ENCODE assay signal across 8 mouse cellular contexts in the genomic region with DNA sequence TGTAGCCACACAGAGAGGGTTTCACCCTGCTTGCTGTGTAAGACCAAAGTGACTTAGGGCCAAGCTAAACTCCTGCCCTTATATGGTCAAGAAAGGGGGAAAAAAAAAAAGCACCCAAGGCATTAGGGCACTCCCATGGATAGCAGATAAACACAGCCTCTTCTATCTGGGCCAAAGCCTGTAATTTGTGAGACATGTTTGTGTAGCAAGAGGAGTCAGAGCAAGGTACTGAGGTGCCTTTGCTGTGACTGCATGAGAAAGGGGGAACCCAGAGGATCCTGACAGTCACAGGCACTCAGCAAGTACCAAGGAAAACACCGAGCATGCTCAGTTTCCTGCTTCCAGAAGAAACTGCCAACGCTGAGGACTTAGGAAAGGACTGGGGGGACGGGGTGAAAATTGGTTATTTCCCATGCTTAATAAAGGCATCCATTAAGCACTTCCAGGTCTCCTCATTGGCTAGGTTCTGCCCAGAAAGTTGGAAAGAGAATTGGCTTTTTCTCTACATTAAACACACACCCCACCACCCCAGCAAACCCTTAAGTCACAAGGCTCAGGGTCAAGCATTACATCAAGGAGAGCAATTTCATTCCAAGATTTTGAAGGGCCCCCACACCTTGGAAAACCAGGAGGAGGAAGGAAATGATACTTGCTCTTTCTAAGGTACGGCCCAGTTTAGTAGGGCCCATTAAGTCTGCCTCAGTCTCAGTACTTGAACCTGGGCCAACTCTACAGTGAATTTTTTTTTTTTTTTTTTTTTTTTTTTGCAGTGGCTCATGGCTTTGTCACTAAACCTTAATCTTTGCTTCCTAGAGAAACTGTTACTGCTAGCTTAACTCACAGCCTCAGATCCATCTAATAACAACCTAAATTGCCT. TPM values are rescaled to one million over a fixed set of nuclear protein-coding genes. Genes with fewer than 3 reads are reported as not detected.
DNase-seq lines count a peak whose midpoint lies in the region; ATAC-seq and TF ChIP-seq lines count a peak whose summit lies in the region.

No protein-coding gene starts in this region.

- 0 out of 2 replicates have a peak, but pooled peaks cover 2% of the 10 kb centered on the region for H3K79me2 ChIP-seq in heart, adult 2 months (replicated peaks; ENCODE audit: control insufficient read depth, insufficient read depth, low read length)

- H3K9ac ChIP-seq in heart, adult 2 months (ENCODE audit: low read depth, low read length), result peak overlapping the region; percentile 19
- no peak overlapping the region for H3K9ac ChIP-seq in embryonic facial prominence, embryonic 12.5 days
- peak overlapping the region; percentile 47 for H3K9ac ChIP-seq in intestine, postnatal 0 days (ENCODE audit: low read depth, low read length)

- ATAC-seq in embryonic facial prominence, embryonic 12.5 days (ENCODE audit: insufficient number of reproducible peaks, insufficient read depth, low FRiP score, low TSS enrichment), result no peak
- ATAC-seq in intestine, postnatal 0 days, result peak; percentile 34

- WGBS in heart, adult 2 months, result 7% methylated on average over 4 of the region's 4 CpGs
- WGBS in embryonic facial prominence, embryonic 12.5 days, result 33% methylated on average over 4 of the region's 4 CpGs
- 5% methylated on average over 4 of the region's 4 CpGs for WGBS in intestine, postnatal 0 days
- WGBS in midbrain, embryonic 10.5 days, result 69% methylated on average over 4 of the region's 4 CpGs

- peak overlapping the region; percentile 68 for H3K4me2 ChIP-seq in embryonic facial prominence, embryonic 12.5 days (replicated peaks)
- peak overlapping the region; percentile 81 for H3K4me2 ChIP-seq in intestine, postnatal 0 days (replicated peaks; ENCODE audit: low read depth)

- H3K27ac ChIP-seq in heart, adult 2 months, result peak overlapping the region; percentile 77
- H3K27ac ChIP-seq in embryonic facial prominence, embryonic 12.5 days, result no peak overlapping the region
- peak overlapping the region; percentile 86 for H3K27ac ChIP-seq in intestine, postnatal 0 days (ENCODE audit: low read depth, low read length)
- peak overlapping the region; percentile 14; the same call in 1 of the 2 replicates for H3K27ac ChIP-seq in midbrain, embryonic 10.5 days (replicated peaks)

- no peaks in the 10 kb centered on the region for H3K27me3 ChIP-seq in heart, adult 2 months (ENCODE audit: control insufficient read depth, insufficient read depth, low read length)
- H3K27me3 ChIP-seq in embryonic facial prominence, embryonic 12.5 days, result no peaks in the 10 kb centered on the region
- H3K27me3 ChIP-seq in intestine, postnatal 0 days (replicated peaks; ENCODE audit: control insufficient read depth, insufficient read depth, low read length), result no peaks in the 10 kb centered on the region
- peaks cover 10% of the 10 kb centered on the region for H3K27me3 ChIP-seq in midbrain, embryonic 10.5 days (ENCODE audit: low read depth, poor library complexity, severe bottlenecking)

- peak in 1 of 2 experiments; percentile 49 for DNase-seq in heart, adult 2 months
- DNase-seq in heart, postnatal 25 days (ENCODE audit: low spot score), result no peak
- no peak for DNase-seq in midbrain, embryonic 10.5 days (ENCODE audit: low spot score)
- DNase-seq in adrenal gland, postnatal 25 days, result no peak
- no peak for DNase-seq in embryo, embryonic 10 days (ENCODE audit: low spot score)
- DNase-seq in gastrocnemius, postnatal 14 days, result no peak

- TF ChIP-seq CTCF in heart, adult 2 months (IDR thresholded peaks at IDR 0.05), result no peak
- no peak for TF ChIP-seq CTCF in intestine, postnatal 0 days (IDR thresholded peaks at IDR 0.05; ENCODE audit: low read depth)

- no peaks in the 10 kb centered on the region for H3K9me3 ChIP-seq in embryonic facial prominence, embryonic 12.5 days
- no peaks in the 10 kb centered on the region for H3K9me3 ChIP-seq in intestine, postnatal 0 days (ENCODE audit: control insufficient read depth)
- no peaks in the 10 kb centered on the region for H3K9me3 ChIP-seq in midbrain, embryonic 10.5 days (replicated peaks)

- intact Hi-C loops in heart, adult 2 months (cut with DNase I), result loop anchor here (5.0 kb wide), 2 partner anchors 171 to 231 kb away; no protein-coding TSS in a partner anchor
- intact Hi-C loops in heart, postnatal 25 days (cut with DNase I), result no loop called here
- intact Hi-C loops in gastrocnemius, postnatal 14 days (cut with DNase I; ENCODE audit: low total_unique reads), result loop anchor here (5.0 kb wide), 1 partner anchor 39 kb away; no protein-coding TSS in a partner anchor

- peaks cover 32% of the 10 kb centered on the region for H3K4me1 ChIP-seq in heart, adult 2 months (ENCODE audit: control insufficient read depth, insufficient read depth, low read length)
- peaks cover 61% of the 10 kb centered on the region for H3K4me1 ChIP-seq in embryonic facial prominence, embryonic 12.5 days
- H3K4me1 ChIP-seq in intestine, postnatal 0 days (replicated peaks; ENCODE audit: control insufficient read depth, insufficient read depth, low read length), result peaks cover 13% of the 10 kb centered on the region
- peaks cover 57% of the 10 kb centered on the region for H3K4me1 ChIP-seq in midbrain, embryonic 10.5 days

- TF ChIP-seq EP300 in heart, adult 2 months (IDR thresholded peaks at IDR 0.05; ENCODE audit: insufficient read depth, low read depth, low read length), result no peak

- H3K36me3 ChIP-seq in heart, adult 2 months (ENCODE audit: control insufficient read depth, insufficient read depth, low read length), result peaks cover 64% of the 10 kb centered on the region
- peaks cover 16% of the 10 kb centered on the region for H3K36me3 ChIP-seq in embryonic facial prominence, embryonic 12.5 days
- H3K36me3 ChIP-seq in intestine, postnatal 0 days (ENCODE audit: control insufficient read depth, insufficient read depth), result peaks cover 2% of the 10 kb centered on the region
- H3K36me3 ChIP-seq in midbrain, embryonic 10.5 days, result peaks cover 12% of the 10 kb centered on the region

- peak overlapping the region; percentile 86 for H3K4me3 ChIP-seq in heart, adult 2 months
- H3K4me3 ChIP-seq in embryonic facial prominence, embryonic 12.5 days, result peak overlapping the region; percentile 77
- H3K4me3 ChIP-seq in intestine, postnatal 0 days (ENCODE audit: low read depth, low read length), result peak overlapping the region; percentile 81
- 0 out of 2 replicates have a peak overlapping the region, but pooled peaks have one; percentile 2 for H3K4me3 ChIP-seq in midbrain, embryonic 10.5 days

- TF ChIP-seq POLR2A in heart, adult 2 months (IDR thresholded peaks at IDR 0.05; ENCODE audit: insufficient read depth, low read depth, low read length), result 0 out of 2 replicates have a peak, but pooled peaks have one; percentile 41

RNA-seq across cellular contexts. Expression of gene Tpm1, which starts 8.0 kb away (rescaled TPM):
- total RNA-seq in heart, adult 2 months (2021), result over 10,000 TPM in 1 of 2 experiments, 1,000 to 10,000 TPM in 1; 9,950 to 10,380 TPM
- 5,659 and 10,700 TPM in 2 replicates for polyA plus RNA-seq in heart, adult 2 months (2012; rRNA removed)
- total RNA-seq in heart, postnatal 25 days (2021), result over 10,000 TPM; 12,975 to 13,062 TPM
- polyA plus RNA-seq in embryonic facial prominence, embryonic 12.5 days (2016; fragmentation: Nextera tagmentation; extraction: Ambion mirVana), result 673 and 801 TPM in 2 replicates
- polyA plus RNA-seq in intestine, postnatal 0 days (2015; fragmentation: Nextera tagmentation; extraction: Ambion mirVana), result 1,318 and 1,424 TPM in 2 replicates
- polyA plus RNA-seq in midbrain, embryonic 10.5 days (2016; fragmentation: Nextera tagmentation; extraction: Ambion mirVana), result 263 and 275 TPM in 2 replicates
- 166 and 180 TPM in 2 replicates for total RNA-seq in adrenal gland, postnatal 25 days (2021)
- over 10,000 TPM; 23,393 to 24,139 TPM for total RNA-seq in gastrocnemius, postnatal 14 days (2021)

Comparison
In these comparisons a context has a peak if more than half of its experiments do, and no peak if none do; other contexts are left out.
1. H3K4me3 ChIP-seq: peak in every context shown above with its lines; median percentile 86 in heart, adult 2 months; 81 in intestine, postnatal 0 days; 77 in embryonic facial prominence, embryonic 12.5 days; 2 in midbrain, embryonic 10.5 days.
2. RNA of gene Tpm1, which starts 8.0 kb away (total RNA-seq): 23,393 to 24,139 TPM in gastrocnemius, postnatal 14 days, 12,975 to 13,062 TPM in heart, postnatal 25 days and 9,950 to 10,380 TPM in heart, adult 2 months; 166 to 180 TPM in adrenal gland, postnatal 25 days; every median in the first group is over 10 times any median in the second.